Mouse (Mus musculus) cortical plate, adult 2 months (tissue): ENCODE results near the gene Gm5767.

ENCODE experiments used
- CTCF ChIP-seq: fragments of 200-500 bp; IDR thresholded peaks from 2 replicates; pipeline ENCODE4 v1.5.1; 2011; ENCODE audit warnings: mild to moderate bottlenecking, control low read depth, low read length; ENCODE audit not compliant: insufficient read depth; ENCODE audit errors: extremely low read depth
- POLR2A ChIP-seq: fragments of 200-500 bp; IDR thresholded peaks from 2 replicates; pipeline ENCODE4 v1.6.1; 2011; ENCODE audit warnings: mild to moderate bottlenecking, low read length, control low read depth; ENCODE audit not compliant: insufficient read depth; ENCODE audit errors: extremely low read depth

- no peak for TF ChIP-seq POLR2A
- TF ChIP-seq CTCF = no peak
Measured at GRCm38 (mm10) chr16:8666452-8666851, 14.1 kb upstream of the Gm5767 start.
